Mouse (Mus musculus) hindbrain, embryonic 15.5 days (tissue): ENCODE measurements around the gene Olig3. TPM values are rescaled to one million over a fixed set of nuclear protein-coding genes. Genes with fewer than 3 reads are reported as not detected.

Experiments
- ATAC-seq: fragments of 200-750 bp; cut with Nextera tagmentation; 2 replicates; pipeline ENCODE4 v1.8.0; 2017; ENCODE audit warnings: low read depth, moderate number of reproducible peaks, moderate TSS enrichment; ENCODE audit not compliant: low FRiP score
- H3K27ac ChIP-seq: fragments of 300-500 bp; sonication (generic); replicated peaks from 2 replicates; pipeline ENCODE4 v1.5.1; 2015; ENCODE audit warnings: mild to moderate bottlenecking, inconsistent platforms
- H3K27me3 ChIP-seq: fragments of 300-500 bp; sonication (generic); 2 replicates; pipeline ENCODE4 v1.6.1; 2015; ENCODE audit warnings: control low read depth, inconsistent platforms
- H3K36me3 ChIP-seq: fragments of 300-500 bp; sonication (generic); 2 replicates; pipeline ENCODE4 v1.6.1; 2015; ENCODE audit warnings: control low read depth, inconsistent platforms
- H3K4me1 ChIP-seq: fragments of 300-500 bp; sonication (generic); replicated peaks from 2 replicates; pipeline ENCODE4 v1.6.1; 2015; ENCODE audit warnings: control low read depth, inconsistent platforms
- H3K4me2 ChIP-seq: fragments of 300-500 bp; sonication (generic); 2 replicates; pipeline ENCODE4 v1.6.1; 2015; ENCODE audit warnings: moderate library complexity, mild to moderate bottlenecking, inconsistent platforms
- H3K4me3 ChIP-seq: fragments of 300-500 bp; sonication (generic); 2 replicates; pipeline ENCODE4 v1.5.1; 2015; ENCODE audit warnings: mild to moderate bottlenecking, inconsistent platforms
- H3K9ac ChIP-seq: fragments of 300-500 bp; sonication (generic); 2 replicates; pipeline ENCODE4 v1.6.1; 2015; ENCODE audit warnings: inconsistent platforms
- H3K9me3 ChIP-seq: fragments of 300-500 bp; sonication (generic); 2 replicates; pipeline ENCODE4 v1.6.1; 2016; ENCODE audit warnings: control low read depth, inconsistent platforms
- WGBS: fragments of 180-500 bp; shearing (Covaris S2); methylation state at CpG from one replicate; pipeline ENCODE4 v1.1.7; 2015; 5-methylcytosine and 5-hydroxymethylcytosine counted together
- polyA plus RNA-seq: library from polyadenylated mRNA; unstranded; fragments of >200 nt; fragmentation: Nextera tagmentation; extraction: Ambion mirVana; gene quantifications from 2 replicates; pipeline ENCODE4 v1.2.1, GENCODE M21; 2015

The Olig3 gene
- polyA plus RNA-seq, 1 experiment from 2014 or later, result 11.6 TPM

GRCm38 (mm10) chr10:19352006-19352877, 4.1 kb upstream of the Olig3 start:
- Histone ChIP-seq H3K36me3 (no peaks in the 10 kb centered on the region), H3K9ac (no peak overlapping the region), H3K27me3 (peaks cover 73% of the 10 kb centered on the region), H3K27ac (no peak overlapping the region), H3K4me3 (no peak overlapping the region), H3K4me2 (0 out of 2 replicates have a peak overlapping the region, but pooled peaks have one; percentile 9), H3K4me1 (peaks cover 10% of the 10 kb centered on the region), H3K9me3 (no peaks in the 10 kb centered on the region)
- 1% methylated on average over 24 of the region's 24 CpGs for WGBS
- ATAC-seq, result no peak

- 1% methylated on average over 16 of the region's 16 CpGs for WGBS
Measured at GRCm38 (mm10) chr10:19352878-19353301, 3.4 kb upstream of the Olig3 start.

DNA sequence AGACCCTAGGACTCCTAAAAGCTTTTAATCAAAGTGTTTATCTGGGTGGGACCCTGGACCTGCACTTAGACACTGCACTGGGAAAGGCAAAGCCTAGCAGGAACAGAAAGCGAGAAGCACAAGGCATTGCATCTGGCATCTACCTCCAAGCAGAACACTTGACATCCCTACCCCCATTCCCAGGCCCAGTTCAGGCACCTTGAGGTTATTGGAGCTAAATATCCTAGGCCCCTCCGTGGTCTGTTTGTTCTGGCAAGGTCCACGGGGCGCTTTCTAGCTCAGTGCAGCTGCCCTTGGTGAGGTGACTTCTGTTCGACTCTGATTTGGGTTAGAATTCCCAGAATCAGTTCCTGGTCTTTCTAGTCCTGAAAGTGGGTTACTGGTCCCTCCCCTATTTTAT, 2.7 kb upstream of the Olig3 start:
- H3K27me3 ChIP-seq, result peaks cover 83% of the 10 kb centered on the region
- ATAC-seq, result no peak
- no peaks in the 10 kb centered on the region for H3K36me3 ChIP-seq
- H3K9me3 ChIP-seq, result no peaks in the 10 kb centered on the region
- 8% methylated on average over 5 of the region's 5 CpGs for WGBS
- no peak overlapping the region for H3K4me2 ChIP-seq
- no peak overlapping the region for H3K27ac ChIP-seq
- peaks cover 12% of the 10 kb centered on the region for H3K4me1 ChIP-seq
- no peak overlapping the region for H3K9ac ChIP-seq
- H3K4me3 ChIP-seq, result no peak overlapping the region

More at GRCm38 (mm10) chr10:19352878-19353301, 3.4 kb upstream of the Olig3 start:
- Histone ChIP-seq H3K36me3 (no peaks in the 10 kb centered on the region), H3K27me3 (peaks cover 78% of the 10 kb centered on the region), H3K9ac (no peak overlapping the region), H3K4me2 (peak overlapping the region; percentile 9; the same call in 1 of the 2 replicates), H3K4me1 (peaks cover 12% of the 10 kb centered on the region), H3K27ac (no peak overlapping the region), H3K9me3 (no peaks in the 10 kb centered on the region), H3K4me3 (no peak overlapping the region; the same call in 1 of the 2 replicates)
- ATAC-seq, result no peak

DNA sequence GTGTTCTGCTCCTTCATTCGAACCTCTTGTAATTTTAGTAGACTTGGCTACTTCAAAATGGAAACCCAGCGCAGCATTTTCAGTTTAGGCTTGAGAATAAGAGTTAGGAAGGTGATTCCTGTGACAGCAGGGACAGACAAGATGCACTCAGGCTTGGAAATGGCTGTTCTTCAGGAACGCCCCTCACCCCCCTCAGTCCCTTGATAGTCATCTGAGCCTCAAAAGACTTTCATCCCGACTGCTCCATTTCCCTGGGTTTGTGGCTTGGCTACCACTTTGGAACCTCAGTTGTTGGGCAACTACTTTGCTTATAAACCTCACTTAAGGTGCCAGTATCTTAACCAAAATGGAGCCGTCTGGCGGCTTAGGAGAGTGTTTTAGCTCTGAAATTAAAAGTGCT, 2.2 kb upstream of the Olig3 start:
- H3K27me3 ChIP-seq, result peaks cover 83% of the 10 kb centered on the region
- ATAC-seq, result no peak
- no peak overlapping the region for H3K4me3 ChIP-seq
- H3K4me1 ChIP-seq, result peaks cover 12% of the 10 kb centered on the region
- H3K9ac ChIP-seq, result no peak overlapping the region
- H3K36me3 ChIP-seq, result no peaks in the 10 kb centered on the region
- WGBS, result 9% methylated on average over 6 of the region's 6 CpGs
- H3K4me2 ChIP-seq, result no peak overlapping the region
- no peaks in the 10 kb centered on the region for H3K9me3 ChIP-seq
- no peak overlapping the region for H3K27ac ChIP-seq

DNA sequence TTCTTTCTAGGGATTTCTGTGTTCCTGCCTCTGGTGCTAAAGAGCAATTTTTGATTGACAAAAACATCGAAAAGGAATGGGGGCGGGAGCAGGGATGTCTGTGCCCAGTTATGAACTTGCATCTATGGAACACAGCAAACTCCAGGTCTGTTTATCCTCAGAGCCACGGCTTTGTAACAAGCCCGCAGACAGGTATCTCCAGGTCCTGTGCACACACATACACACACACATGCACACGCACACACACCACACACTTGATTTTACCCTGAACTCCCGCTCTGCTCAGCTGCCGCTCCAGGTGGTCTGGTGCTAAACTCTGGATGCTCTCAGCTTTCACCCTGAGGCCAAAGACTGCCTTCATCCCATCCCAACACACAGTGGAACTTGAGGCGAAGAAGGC, 1.3 kb upstream of the Olig3 start:
- Histone ChIP-seq H3K9me3 (no peaks in the 10 kb centered on the region), H3K27ac (no peak overlapping the region), H3K27me3 (peaks cover 88% of the 10 kb centered on the region), H3K4me2 (no peak overlapping the region), H3K4me1 (peaks cover 12% of the 10 kb centered on the region), H3K4me3 (no peak overlapping the region), H3K9ac (no peak overlapping the region), H3K36me3 (no peaks in the 10 kb centered on the region)
- 4% methylated on average over 8 of the region's 8 CpGs for WGBS
- ATAC-seq, result no peak

DNA sequence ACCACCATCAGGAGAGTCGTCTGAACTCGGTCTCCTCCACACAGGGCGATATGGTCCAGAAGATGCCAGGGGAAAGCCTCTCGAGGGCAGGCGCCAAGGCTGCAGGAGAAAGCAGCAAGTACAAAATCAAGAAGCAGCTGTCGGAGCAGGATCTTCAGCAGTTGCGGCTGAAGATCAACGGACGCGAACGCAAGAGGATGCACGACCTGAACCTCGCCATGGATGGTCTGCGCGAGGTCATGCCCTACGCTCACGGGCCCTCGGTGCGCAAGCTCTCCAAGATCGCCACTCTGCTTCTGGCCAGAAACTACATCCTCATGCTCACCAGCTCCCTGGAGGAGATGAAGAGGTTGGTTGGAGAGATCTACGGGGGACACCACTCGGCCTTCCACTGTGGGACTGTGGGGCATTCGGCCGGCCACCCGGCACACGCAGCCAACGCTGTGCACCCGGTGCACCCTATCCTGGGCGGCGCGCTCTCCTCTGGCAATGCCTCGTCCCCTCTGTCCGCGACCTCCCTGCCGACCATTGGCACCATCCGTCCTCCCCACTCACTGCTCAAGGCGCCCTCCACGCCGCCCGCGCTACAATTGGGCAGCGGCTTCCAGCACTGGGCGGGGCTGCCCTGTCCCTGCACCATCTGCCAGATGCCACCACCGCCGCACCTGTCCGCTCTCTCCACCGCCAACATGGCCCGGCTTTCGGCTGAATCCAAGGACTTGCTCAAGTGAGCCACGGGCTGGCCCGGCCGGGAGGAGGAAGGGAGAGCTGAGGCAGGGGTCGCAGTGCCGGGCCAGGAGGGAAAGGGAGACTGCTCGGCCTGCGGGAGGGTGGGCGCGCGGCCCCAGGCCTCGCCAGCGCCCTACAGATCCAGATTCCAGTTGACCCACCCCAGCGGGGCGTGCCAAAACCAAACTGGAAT, 648 bp downstream of the Olig3 start:
- peak; percentile 45; the same call in 1 of the 2 replicates for ATAC-seq
- Histone ChIP-seq H3K27me3 (peaks cover 94% of the 10 kb centered on the region), H3K4me3 (peak overlapping the region; percentile 27)

GRCm38 (mm10) chr10:19357848-19358247, 1.5 kb downstream of the Olig3 start:
- Histone ChIP-seq H3K27ac (no peak overlapping the region), H3K9ac (no peak overlapping the region)

More for the DNA sequence above, 648 bp downstream of the Olig3 start:
- WGBS, result under 1% methylated on average over 62 of the region's 63 CpGs
- Histone ChIP-seq H3K4me2 (peak overlapping the region; percentile 54), H3K27ac (0 out of 2 replicates have a peak overlapping the region, but pooled peaks have one; percentile 2), H3K36me3 (no peaks in the 10 kb centered on the region), H3K9me3 (no peaks in the 10 kb centered on the region), H3K9ac (no peak overlapping the region), H3K4me1 (peaks cover 12% of the 10 kb centered on the region)

DNA sequence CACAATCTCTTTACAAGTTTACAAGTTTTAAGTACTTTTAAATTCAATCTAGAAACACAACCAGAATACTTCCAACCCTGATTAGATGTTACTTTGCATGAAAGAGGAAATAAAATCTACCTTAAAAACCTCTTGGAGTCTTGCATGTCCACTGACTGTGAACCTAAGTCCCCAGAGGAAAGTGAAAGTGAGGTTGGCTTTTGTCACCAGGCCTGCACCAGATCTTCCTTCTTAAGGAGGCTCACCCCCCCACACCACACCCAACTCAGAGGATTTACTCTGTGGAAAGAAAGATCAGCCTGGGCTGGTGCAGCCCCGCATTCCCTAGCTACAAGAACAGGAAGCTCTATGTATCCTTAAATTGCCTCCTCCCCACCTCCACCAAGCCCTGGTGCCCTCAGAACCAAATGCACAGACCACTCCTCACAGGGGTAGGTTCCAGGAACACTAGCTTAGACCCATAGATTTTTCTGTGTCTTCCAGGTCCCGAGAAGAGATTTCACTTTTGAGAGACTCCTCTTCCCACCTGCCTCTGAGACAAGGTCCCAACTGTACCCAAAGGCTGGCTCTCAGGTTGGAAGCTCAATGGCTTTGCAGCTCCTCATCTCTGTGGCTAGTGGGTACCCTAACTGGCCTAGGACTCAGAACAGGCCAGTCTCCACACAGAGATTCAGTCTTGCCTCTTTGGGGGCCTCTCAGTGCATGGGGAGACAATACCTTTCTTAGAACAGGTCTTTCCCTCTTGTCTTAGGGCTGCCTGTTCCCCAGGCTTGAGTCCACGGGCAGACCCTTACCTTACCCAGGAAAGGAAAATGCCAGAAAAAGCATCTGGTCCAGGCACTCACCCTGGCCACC, 4.3 kb downstream of the Olig3 start:
- no peak for ATAC-seq
- no peak overlapping the region for H3K9ac ChIP-seq
- H3K4me3 ChIP-seq, result no peak overlapping the region
- 28% methylated on average over 3 of the region's 3 CpGs for WGBS
- H3K4me2 ChIP-seq, result 0 out of 2 replicates have a peak overlapping the region, but pooled peaks have one; percentile 4
- peaks cover 15% of the 10 kb centered on the region for H3K4me1 ChIP-seq
- H3K36me3 ChIP-seq, result no peaks in the 10 kb centered on the region
- no peak overlapping the region for H3K27ac ChIP-seq
- peaks cover 82% of the 10 kb centered on the region for H3K27me3 ChIP-seq
- H3K9me3 ChIP-seq, result no peaks in the 10 kb centered on the region

More at GRCm38 (mm10) chr10:19357848-19358247, 1.5 kb downstream of the Olig3 start:
- 15% methylated on average over 5 of the region's 5 CpGs for WGBS
- Histone ChIP-seq H3K9me3 (no peaks in the 10 kb centered on the region), H3K4me2 (no peak overlapping the region), H3K4me3 (peak overlapping the region; percentile 27), H3K4me1 (peaks cover 15% of the 10 kb centered on the region), H3K27me3 (peaks cover 92% of the 10 kb centered on the region), H3K36me3 (no peaks in the 10 kb centered on the region)
- ATAC-seq, result no peak

DNA sequence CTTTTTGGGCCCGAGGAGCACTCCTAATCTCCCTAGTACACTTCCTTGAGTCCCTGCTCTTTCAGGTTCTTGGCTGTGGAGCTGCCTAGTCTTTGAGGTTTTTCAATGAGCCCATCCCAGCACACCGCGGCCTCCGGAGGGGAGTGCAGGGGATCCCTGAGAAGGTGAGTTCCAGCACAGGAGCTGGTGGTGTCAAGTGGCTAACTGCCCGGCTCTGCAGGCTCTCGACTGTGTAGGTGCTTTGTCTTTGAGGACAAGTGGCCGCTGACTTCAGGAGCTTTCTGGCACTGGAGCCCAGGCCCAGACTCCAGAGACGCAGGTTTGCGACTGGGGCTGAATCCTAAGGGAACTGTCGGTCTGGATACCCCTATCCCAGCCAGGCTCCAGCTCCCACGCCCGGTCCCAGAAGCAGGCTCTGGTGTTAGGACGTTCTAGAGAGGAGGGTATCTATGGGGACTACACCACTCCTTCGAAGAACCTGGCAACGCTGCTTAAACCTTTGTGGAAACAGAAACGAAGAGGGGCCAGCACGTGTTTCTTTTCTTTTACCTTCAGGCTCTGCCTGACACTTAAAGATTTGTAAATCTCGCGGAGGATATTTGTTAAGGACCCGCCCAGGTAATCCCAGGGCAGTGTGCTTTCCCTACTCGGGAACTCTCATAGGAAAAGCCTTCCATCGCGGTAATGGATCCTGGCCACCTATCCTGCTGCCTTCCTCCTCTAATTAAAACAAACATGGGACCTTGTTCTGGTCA, 5.4 kb downstream of the Olig3 start:
- H3K27ac ChIP-seq, result no peak overlapping the region
- peak overlapping the region; percentile 20 for H3K4me2 ChIP-seq
- no peaks in the 10 kb centered on the region for H3K36me3 ChIP-seq
- peaks cover 80% of the 10 kb centered on the region for H3K27me3 ChIP-seq
- H3K9me3 ChIP-seq, result no peaks in the 10 kb centered on the region
- H3K4me1 ChIP-seq, result peaks cover 14% of the 10 kb centered on the region
- ATAC-seq, result no peak
- no peak overlapping the region for H3K4me3 ChIP-seq
- H3K9ac ChIP-seq, result no peak overlapping the region
- WGBS, result 4% methylated on average over 23 of the region's 23 CpGs

GRCm38 (mm10) chr10:19362294-19362590, 5.9 kb downstream of the Olig3 start:
- Histone ChIP-seq H3K4me1 (peaks cover 8% of the 10 kb centered on the region), H3K4me3 (no peak overlapping the region), H3K36me3 (no peaks in the 10 kb centered on the region), H3K4me2 (0 out of 2 replicates have a peak overlapping the region, but pooled peaks have one; percentile 20), H3K9me3 (no peaks in the 10 kb centered on the region), H3K9ac (no peak overlapping the region), H3K27me3 (peaks cover 77% of the 10 kb centered on the region), H3K27ac (no peak overlapping the region)
- ATAC-seq, result no peak
- WGBS, result 5% methylated on average over 8 of the region's 8 CpGs

GRCm38 (mm10) chr10:19362861-19363260, 6.5 kb downstream of the Olig3 start:
- Histone ChIP-seq H3K36me3 (no peaks in the 10 kb centered on the region), H3K4me2 (peak overlapping the region; percentile 38), H3K4me3 (peak overlapping the region; percentile 21), H3K27ac (no peak overlapping the region), H3K9ac (no peak overlapping the region), H3K27me3 (peaks cover 73% of the 10 kb centered on the region), H3K4me1 (peaks cover 6% of the 10 kb centered on the region; the same call in 1 of the 2 replicates), H3K9me3 (no peaks in the 10 kb centered on the region)
- no peak for ATAC-seq
- 3% methylated on average over 17 of the region's 17 CpGs for whole genome bisulfite sequencing
